Mouse (Mus musculus) left cerebral cortex, postnatal 4 days (tissue): ENCODE measurements at regions not wholly inside any gene's neighbourhood (a gene's known extent, or its start where the extent isn't known, plus 50 kb on each side); places are given as distances from the start of the nearest gene placed in this dataset.
"Not testable (repeated sequence)": the region's sequence is repeated elsewhere in the genome, so short reads cannot be mapped to it uniquely, and the experiment has no call there.

ENCODE experiments used
- DNase-seq: peaks from one replicate; pipeline ENCODE4 v3.0.0-alpha.2; 2022
- intact Hi-C: fragments of 180-260 bp; cut with DNase I; formaldehyde crosslinking; loops from one replicate; pipeline ENCODE4 v1.15.1; 2025

GRCm38 (mm10) chr4:53269251-53269842 is 109.7 kb upstream of the Abca1 start:
- no peak for DNase-seq
- intact Hi-C loops: no loop called here

- intact Hi-C loops: no loop called here
- peak; percentile 25 for DNase-seq
These were observed 105.2 kb upstream of the Abca1 start for GRCm38 (mm10) chr4:53264901-53265300.

GRCm38 (mm10) chr4:53264501-53264900 is 104.8 kb upstream of the Abca1 start:
- DNase-seq: no peak
- intact Hi-C loops: no loop called here

GRCm38 (mm10) chr4:53263776-53264175 is 104.1 kb upstream of the Abca1 start:
- intact Hi-C loops: no loop called here

GRCm38 (mm10) chr4:53262466-53262865 is 102.8 kb upstream of the Abca1 start:
- no peak for DNase-seq
- intact Hi-C loops: no loop called here

More at GRCm38 (mm10) chr4:53263776-53264175, 104.1 kb upstream of the Abca1 start:
- peak; percentile 90 for DNase-seq

GRCm38 (mm10) chr4:53261556-53262140 is 102.0 kb upstream of the Abca1 start:
- intact Hi-C loops: no loop called here
- no peak for DNase-seq

- intact Hi-C loops: no loop called here
These were observed 99.3 kb upstream of the Abca1 start for GRCm38 (mm10) chr4:53258975-53259374.

GRCm38 (mm10) chr4:53256996-53257395 is 97.3 kb upstream of the Abca1 start:
- intact Hi-C loops: no loop called here

More at GRCm38 (mm10) chr4:53258975-53259374, 99.3 kb upstream of the Abca1 start:
- DNase-seq: no peak

GRCm38 (mm10) chr4:53254483-53254882 is 94.8 kb upstream of the Abca1 start:
- intact Hi-C loops: no loop called here
- no peak for DNase-seq

More at GRCm38 (mm10) chr4:53256996-53257395, 97.3 kb upstream of the Abca1 start:
- no peak for DNase-seq

- intact Hi-C loops: no loop called here
- peak; percentile 84 for DNase-seq
These were observed 94.0 kb upstream of the Abca1 start for GRCm38 (mm10) chr4:53253680-53254079.

GRCm38 (mm10) chr4:53250325-53250724 is 90.6 kb upstream of the Abca1 start:
- intact Hi-C loops: no loop called here
- no peak for DNase-seq

GRCm38 (mm10) chr4:53246083-53246747 is 86.5 kb upstream of the Abca1 start:
- DNase-seq: no peak
- intact Hi-C loops: no loop called here

GRCm38 (mm10) chr4:53245553-53245952 is 85.9 kb upstream of the Abca1 start:
- DNase-seq: no peak
- intact Hi-C loops: no loop called here

- DNase-seq, intact Hi-C loops: not testable (repeated sequence)
These were observed 83.8 kb upstream of the Abca1 start for GRCm38 (mm10) chr4:53243473-53243872.

GRCm38 (mm10) chr4:53239856-53240255 is 80.2 kb upstream of the Abca1 start:
- intact Hi-C loops: no loop called here
- no peak for DNase-seq

GRCm38 (mm10) chr4:53238314-53239259 is 78.9 kb upstream of the Abca1 start:
- intact Hi-C loops: no loop called here
- DNase-seq: no peak

- intact Hi-C loops: no loop called here
- no peak for DNase-seq
These were observed 76.2 kb upstream of the Abca1 start for GRCm38 (mm10) chr4:53235870-53236269.

GRCm38 (mm10) chr4:53232436-53232835 is 72.7 kb upstream of the Abca1 start:
- intact Hi-C loops: no loop called here
- DNase-seq: no peak

GRCm38 (mm10) chr4:53231867-53232266 is 72.2 kb upstream of the Abca1 start:
- DNase-seq: no peak
- intact Hi-C loops: no loop called here

- intact Hi-C loops: no loop called here
- DNase-seq: no peak
These were observed 71.4 kb upstream of the Abca1 start for GRCm38 (mm10) chr4:53231046-53231445.

GRCm38 (mm10) chr4:53228444-53228843 is 68.7 kb upstream of the Abca1 start:
- intact Hi-C loops: no loop called here
- DNase-seq: no peak
